Mouse (Mus musculus) mature B cell (primary cell): Measurements from ENCODE around the gene Ntn5.

Experiments used
- in situ Hi-C: fragments of 300-500 bp; cut with MboI; formaldehyde crosslinking; loops from 2 replicates; pipeline ENCODE4 v1.14.3; 2019

Gene Ntn5

DNA sequence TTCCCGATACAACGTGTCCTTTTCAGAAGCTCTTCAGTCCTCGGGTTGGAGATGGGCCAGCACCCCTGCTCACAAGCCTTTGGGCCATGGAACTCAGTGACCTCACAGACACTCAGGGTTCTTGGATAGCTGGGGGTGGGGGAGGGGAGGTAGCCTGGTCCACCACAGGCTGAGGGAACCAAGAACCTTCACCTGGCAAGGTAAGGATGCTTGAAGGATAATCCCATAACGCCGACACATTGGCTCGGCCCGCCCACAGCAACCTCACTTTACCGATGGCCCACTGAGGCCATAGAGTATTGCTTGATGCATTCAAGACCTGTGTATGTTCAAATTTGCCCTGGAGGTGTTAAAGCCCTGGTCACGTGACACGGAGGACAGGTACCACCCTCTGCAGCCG lies 41.9 kb downstream of the Ntn5 start, which contains the start of gene Spaca4:
Gene Spaca4 (minus strand): TSS at position 101 of the 400 bp plus-strand sequence.
- in situ Hi-C loops: no loop called here

- in situ Hi-C loops: no loop called here
Measured at GRCm38 (mm10) chr7:45726419-45726818, 42.6 kb downstream of the Ntn5 start.

GRCm38 (mm10) chr7:45727625-45728024 lies 43.8 kb downstream of the Ntn5 start:
- in situ Hi-C loops: no loop called here

GRCm38 (mm10) chr7:45730727-45731431 lies 47.1 kb downstream of the Ntn5 start:
- in situ Hi-C loops: loop anchor here (5.0 to 10.0 kb wide), 2 partner anchors 71 to 204 kb away; no protein-coding TSS in a partner anchor

DNA sequence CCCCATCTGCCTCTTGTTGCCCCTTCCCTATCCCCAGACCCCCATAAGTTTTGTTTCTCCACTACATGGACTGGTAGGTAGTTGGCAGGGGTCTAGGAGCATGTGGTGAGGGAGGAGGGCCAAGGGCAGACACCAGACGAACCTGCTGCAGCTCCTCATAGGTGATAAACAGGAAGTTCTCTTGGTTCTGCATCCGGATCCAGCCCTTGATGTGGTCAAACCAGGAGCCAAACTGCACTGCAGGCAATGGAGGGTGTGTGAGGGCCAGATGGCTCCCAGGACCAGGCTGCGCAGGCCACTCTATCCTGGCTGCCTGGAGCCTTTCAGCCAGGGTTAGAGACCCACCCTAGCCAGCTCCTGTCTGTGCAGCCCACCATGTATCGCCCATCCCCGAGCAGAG lies 49.7 kb downstream of the Ntn5 start:
- in situ Hi-C loops: loop anchor here (5.0 to 10.0 kb wide), 2 partner anchors 69 to 201 kb away; no protein-coding TSS in a partner anchor

GRCm38 (mm10) chr7:45739162-45739763 lies 55.4 kb downstream of the Ntn5 start:
- in situ Hi-C loops: loop anchor here (10.0 kb wide), 1 partner anchor 196 kb away; no protein-coding TSS in a partner anchor

DNA sequence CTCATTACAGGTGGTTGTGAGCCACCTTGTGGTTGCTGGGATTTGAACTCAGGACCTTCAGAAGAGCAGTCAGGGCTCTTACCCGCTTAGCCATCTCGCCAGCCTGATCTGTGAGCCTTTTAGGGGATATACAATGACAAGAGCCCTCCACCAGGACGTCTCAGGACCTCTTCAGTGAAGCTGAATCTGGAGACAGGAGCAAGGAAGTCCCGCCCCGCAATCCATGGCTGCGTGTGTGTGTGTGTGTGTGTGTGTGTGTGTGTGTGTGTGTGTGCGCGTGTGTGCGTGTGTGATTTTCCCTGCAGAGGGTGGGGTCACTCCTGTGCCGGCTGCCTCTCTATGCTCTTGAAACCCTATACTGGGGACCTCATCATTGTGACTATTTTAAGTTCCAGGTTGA lies 56.0 kb downstream of the Ntn5 start:
- in situ Hi-C loops: loop anchor here (10.0 kb wide), 1 partner anchor 195 kb away; no protein-coding TSS in a partner anchor

GRCm38 (mm10) chr7:45741308-45741707 lies 57.5 kb downstream of the Ntn5 start:
- in situ Hi-C loops: no loop called here

- in situ Hi-C loops: no loop called here
Measured at GRCm38 (mm10) chr7:45741777-45742176, 58.0 kb downstream of the Ntn5 start.

DNA sequence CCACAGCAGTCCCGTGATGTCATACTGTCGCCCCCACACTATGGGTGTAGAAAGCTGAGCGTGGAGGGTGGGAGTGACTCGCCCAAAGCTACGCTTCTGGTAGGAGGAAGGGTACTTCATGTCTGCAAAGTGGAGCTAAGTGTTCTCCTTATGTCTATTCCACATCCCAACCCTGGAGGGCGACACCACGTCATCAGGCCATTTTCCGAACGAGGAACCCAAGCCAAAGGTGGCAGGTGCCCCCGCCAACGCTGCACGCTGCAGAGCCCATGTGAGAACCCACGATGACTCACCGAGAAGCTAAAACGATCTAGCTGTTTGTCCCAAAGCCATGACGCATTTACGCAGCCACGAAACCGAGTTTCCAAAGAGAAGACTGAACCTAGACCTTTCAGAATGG lies 58.5 kb downstream of the Ntn5 start:
- in situ Hi-C loops: no loop called here
